Mouse (Mus musculus): ENCODE data around the gene Xpot.

Gene Xpot

DNA sequence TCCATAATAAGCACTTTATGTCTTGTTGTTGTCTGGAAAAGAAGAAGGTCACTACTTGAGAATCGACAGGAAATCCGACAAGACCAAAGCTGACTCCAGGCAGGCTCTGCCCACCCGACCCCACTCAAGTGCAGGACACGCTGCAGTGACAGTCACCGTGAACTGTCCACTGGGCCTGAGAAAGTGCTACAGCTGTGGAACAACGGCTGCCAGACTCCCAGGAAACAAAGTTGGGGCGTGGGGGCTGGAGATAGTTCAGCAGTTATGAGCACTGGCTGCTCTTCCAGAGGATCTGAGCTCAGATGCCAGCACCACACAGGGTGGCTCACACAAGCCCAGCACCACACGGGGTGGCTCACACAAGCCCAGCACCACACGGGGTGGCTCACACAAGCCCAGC, 49.8 kb downstream of the Xpot start:
- DNase-seq (ENCODE audit: low spot score in 2 of 2): no peak

DNA sequence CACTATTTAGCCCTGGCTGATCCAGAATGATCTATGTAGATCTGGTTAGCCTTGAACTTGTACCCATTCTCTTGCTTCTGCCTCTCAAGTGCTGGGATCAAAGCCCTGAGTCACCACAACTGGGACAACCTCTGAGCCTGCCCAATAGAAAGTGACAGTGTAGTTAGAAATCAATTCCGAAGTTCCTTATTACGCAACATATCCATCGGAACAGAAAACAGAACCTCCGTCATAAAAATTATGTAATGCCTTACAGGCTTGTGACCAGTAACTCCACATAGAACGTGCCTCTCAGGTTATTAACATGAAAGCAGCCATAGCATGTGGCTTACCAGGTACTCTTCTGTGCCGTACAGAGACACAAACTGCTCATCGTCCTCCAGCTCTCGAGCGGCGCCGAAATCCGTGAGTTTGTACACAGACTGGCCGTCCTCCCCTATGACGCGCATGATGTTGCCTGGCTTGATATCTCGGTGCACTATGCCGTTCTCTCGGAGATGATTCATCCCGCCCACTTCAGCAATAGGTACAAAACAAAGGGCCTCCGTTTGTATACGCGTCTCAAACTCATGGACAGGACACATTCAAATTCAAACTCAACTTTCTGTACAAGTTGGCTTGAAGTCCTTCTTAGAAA, 54.5 kb downstream of the Xpot start:
- DNase-seq (ENCODE audit: low spot score in 2 of 2): no peak

DNA sequence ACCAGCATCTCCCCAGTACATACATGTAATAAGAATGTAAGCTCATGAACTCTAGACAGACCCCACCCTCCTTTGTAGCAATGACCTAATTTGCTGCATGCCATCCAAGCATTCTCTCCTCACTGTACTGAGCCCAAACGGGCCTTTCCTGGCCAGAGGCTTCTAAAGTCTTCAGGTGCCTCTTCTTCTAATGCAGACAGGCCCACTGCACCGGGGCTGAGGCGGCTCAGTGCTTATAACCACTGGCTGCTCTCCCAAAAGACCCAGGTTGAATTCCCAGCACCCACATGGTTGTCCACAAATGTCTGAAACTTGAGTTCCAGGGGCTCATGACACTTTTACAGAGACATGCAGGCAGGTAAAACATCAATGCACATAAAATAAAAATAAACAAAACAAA, 55.1 kb downstream of the Xpot start:
- no peak for DNase-seq (ENCODE audit: low spot score in 2 of 2)

GRCm38 (mm10) chr10:121569796-121570195, 56.3 kb downstream of the Xpot start:
- DNase-seq (ENCODE audit: low spot score in 2 of 2): no peak

DNA sequence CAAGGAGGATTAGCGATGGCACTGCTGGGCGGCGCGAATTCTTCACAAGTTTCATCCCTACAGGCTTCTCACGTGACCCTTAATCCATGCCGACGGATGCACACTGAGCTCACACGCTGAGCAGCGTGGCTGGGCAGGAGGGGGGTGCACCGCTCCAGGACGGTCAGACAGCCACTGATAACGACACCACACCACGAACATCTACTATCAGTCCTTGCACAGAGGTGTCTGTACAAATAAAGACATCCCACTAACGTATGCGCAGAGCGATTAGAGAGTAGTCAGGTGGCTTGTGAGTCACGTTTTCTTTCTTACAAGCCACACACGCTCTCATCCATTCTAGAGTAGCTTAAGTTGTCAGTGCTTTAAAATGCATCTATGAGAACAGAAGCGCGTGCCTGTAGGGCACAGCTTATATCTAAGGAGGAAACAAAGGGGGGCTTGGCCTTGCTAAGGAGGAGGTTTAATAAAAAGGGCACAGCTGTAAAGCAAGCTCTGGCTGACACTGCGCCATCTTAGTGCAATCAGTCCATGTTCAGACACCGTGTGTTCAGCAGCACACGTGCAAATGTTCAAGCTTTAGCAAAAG, 57.0 kb downstream of the Xpot start:
- DNase-seq (ENCODE audit: low spot score in 2 of 2): no peak

- no peak for DNase-seq (ENCODE audit: low spot score in 2 of 2)
Observed at GRCm38 (mm10) chr10:121568534-121568933, 57.6 kb downstream of the Xpot start.

GRCm38 (mm10) chr10:121568026-121568425, 58.1 kb downstream of the Xpot start:
- DNase-seq (ENCODE audit: low spot score in 2 of 2): no peak

DNA sequence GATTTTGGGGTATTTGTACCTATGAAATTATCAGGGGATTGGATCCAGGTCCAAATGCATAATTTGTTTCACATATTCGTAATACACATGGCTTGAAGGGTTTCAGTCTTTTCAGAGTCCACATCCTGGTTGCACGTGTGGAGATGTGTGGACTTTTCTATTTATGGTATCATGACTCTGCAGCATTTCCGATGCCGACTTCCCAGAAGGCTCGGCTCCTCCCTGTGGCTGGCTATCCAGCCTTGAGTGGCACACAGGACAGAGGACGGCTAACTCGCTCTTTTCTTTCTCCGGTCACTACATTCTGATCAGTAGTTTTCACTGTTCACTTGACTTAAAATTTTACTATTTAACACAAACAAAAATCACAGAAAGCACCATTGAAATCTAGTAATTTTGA, 61.7 kb downstream of the Xpot start:
- no peak for DNase-seq (ENCODE audit: low spot score in 2 of 2)

DNA sequence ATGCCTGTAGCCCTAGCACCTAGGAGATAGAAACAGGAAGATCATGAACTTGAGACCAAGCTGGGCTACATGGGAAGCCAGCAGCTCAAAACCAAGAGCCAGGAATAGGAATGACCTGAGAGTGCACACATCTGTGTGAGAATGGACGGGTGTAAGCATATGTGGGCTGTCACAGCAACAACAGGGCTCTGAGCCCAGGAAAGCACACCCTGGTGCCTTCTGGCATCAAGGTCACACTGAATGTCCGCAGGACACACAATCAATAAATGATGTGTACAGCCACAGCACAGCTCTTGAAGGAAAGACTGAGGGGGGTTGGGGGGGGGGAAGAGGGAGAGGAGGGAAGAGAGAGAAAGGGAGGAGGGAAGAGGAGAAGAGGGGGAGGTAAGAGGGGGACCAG, 67.9 kb downstream of the Xpot start:
- no peak for DNase-seq (ENCODE audit: low spot score in 2 of 2)

GRCm38 (mm10) chr10:121556263-121556662, 69.9 kb downstream of the Xpot start:
- no peak for DNase-seq (ENCODE audit: low spot score in 2 of 2)

GRCm38 (mm10) chr10:121550334-121550733, 75.8 kb downstream of the Xpot start:
- DNase-seq (ENCODE audit: low spot score in 2 of 2): no peak

DNA sequence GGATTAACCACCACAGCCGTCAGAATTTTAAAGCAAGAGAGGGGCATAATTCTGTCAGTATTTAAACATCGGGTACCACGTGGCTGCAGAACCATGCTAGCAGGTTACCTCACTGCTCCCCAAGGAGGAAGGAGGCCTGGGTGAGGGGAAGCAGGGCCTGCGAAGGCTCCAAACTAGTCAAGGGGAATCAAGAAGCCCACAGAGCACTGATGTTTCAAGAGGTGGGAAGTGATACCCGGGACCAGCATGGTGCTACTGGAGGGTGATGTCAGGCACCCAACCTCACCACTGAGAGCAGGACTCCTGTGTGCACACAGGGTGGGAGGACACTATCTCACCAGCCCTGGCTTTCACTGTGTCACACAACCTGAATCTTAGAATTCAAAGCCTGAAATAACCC, 76.5 kb downstream of the Xpot start:
- no peak for DNase-seq (ENCODE audit: low spot score in 2 of 2)

DNA sequence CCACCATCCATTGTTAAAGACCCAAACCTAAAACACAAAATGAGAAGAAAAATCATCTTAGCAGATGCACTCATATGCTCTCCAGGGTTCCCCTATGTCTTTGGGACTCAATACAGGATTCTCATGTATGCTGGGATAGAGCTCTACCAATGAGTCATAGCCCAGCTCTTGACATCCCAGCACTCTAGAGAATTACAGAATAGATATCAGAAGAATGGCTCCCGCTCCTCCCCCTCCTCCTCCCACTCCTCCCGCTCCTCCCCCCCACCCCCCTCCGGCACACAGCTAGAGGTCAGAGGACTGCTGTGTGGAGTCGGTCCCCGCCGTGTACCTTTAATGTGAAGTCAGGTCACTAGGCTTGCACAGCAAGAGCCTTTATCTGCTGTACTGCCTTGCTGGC, 79.0 kb downstream of the Xpot start:
- DNase-seq (ENCODE audit: low spot score in 2 of 2): no peak

DNA sequence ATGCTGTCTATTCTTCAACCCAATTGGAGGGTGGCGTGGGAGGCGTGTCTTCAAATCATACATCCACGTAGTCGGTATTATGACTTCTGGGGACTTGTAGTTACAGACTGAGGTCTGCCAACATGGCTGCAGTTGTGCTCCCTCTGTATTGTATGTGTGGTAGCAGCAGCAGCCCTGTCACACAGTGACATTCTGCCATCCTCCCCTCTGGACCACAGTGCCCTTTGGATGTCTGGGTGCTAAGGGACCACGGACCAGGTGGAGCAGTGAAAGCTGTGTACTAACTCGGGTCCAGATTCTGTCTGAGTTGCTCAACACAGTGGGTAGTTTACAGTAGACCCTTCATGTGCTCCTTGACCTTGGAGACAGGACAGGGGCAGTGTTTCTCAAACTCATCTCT, 82.6 kb downstream of the Xpot start:
- DNase-seq (ENCODE audit: low spot score in 2 of 2): no peak

DNA sequence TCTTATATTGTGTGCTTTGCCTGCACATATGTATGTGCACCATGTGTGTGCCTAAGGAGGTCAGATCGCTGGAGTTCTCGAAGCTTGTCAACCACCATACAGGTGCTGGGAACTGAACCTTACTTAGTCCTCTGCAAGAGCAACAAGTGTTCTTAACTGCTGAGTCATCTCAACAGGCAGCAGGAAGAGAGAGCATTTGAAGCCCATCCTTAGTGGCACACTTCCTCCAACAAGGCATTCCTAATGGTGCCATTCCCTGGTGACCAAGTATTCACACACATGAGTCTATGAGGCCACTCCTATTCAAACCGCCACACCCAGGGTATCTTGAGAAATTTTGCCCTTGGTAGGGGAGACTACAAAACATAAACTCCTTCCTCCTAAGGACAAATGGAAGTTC, 84.0 kb downstream of the Xpot start:
- no peak for DNase-seq (ENCODE audit: low spot score in 2 of 2)
